Mouse (Mus musculus) CH12.LX (cell line): ENCODE measurements at regions not wholly inside any gene's neighbourhood (a gene's known extent, or its start where the extent isn't known, plus 50 kb on each side); places are given as distances from the start of the nearest gene placed in this dataset.

Source experiments
- CHD1 ChIP-seq: IDR thresholded peaks from 2 replicates; pipeline ENCODE4 v1.6.1; 2012; ENCODE audit warnings: low read depth, low read length, improper control_type of control experiment, inconsistent platforms
- CTCF ChIP-seq, 2 experiments: IDR thresholded peaks in 1 of 2; conservative IDR thresholded peaks in 1 of 2; 2 replicates each; pipeline ENCODE4 v1.5.1; 2011 to 2012; ENCODE audit warnings: low read depth in 2 of 2, low read length in 2 of 2, improper control_type of control experiment in 1 of 2, inconsistent platforms in 1 of 2, mild to moderate bottlenecking in 1 of 2, moderate library complexity in 1 of 2
- E2F4 ChIP-seq: IDR thresholded peaks from 2 replicates; pipeline ENCODE4 v1.6.1; 2011; ENCODE audit warnings: low read depth, low read length, improper control_type of control experiment; ENCODE audit not compliant: insufficient replicate concordance
- JUND ChIP-seq: conservative IDR thresholded peaks from 2 replicates; pipeline ENCODE4 v1.6.1; 2011; ENCODE audit warnings: low read depth, low read length, improper control_type of control experiment
- MAX ChIP-seq: IDR thresholded peaks from 2 replicates; pipeline ENCODE4 v1.6.1; 2011; ENCODE audit warnings: low read length, improper control_type of control experiment
- MXI1 ChIP-seq: IDR thresholded peaks from 2 replicates; pipeline ENCODE4 v1.6.1; 2011; ENCODE audit warnings: mild to moderate bottlenecking, low read depth, low read length, improper control_type of control experiment
- POLR2A ChIP-seq: IDR thresholded peaks from 2 replicates; pipeline ENCODE4 v1.6.1; 2011; ENCODE audit warnings: low read depth, mild to moderate bottlenecking, improper control_type of control experiment, low read length
- POLR2AphosphoS2 ChIP-seq: IDR thresholded peaks from 2 replicates; pipeline ENCODE4 v1.6.1; 2011; ENCODE audit warnings: low read depth, low read length, improper control_type of control experiment
- TCF12 ChIP-seq: IDR thresholded peaks from 2 replicates; pipeline ENCODE4 v1.6.1; 2014; ENCODE audit warnings: low read depth, mild to moderate bottlenecking, inconsistent platforms, low read length, improper control_type of control experiment
- USF1 ChIP-seq: IDR thresholded peaks from 2 replicates; pipeline ENCODE4 v1.6.1; 2014; ENCODE audit warnings: low read depth, mild to moderate bottlenecking, inconsistent platforms, low read length, improper control_type of control experiment
- ZC3H11A ChIP-seq: IDR thresholded peaks from 2 replicates; pipeline ENCODE4 v1.6.1; 2012; ENCODE audit warnings: low read depth, mild to moderate bottlenecking, inconsistent platforms, low read length, improper control_type of control experiment
- ZMIZ1 ChIP-seq: IDR thresholded peaks from 2 replicates; pipeline ENCODE4 v1.6.1; 2012; ENCODE audit warnings: low read depth, mild to moderate bottlenecking, inconsistent platforms, low read length, improper control_type of control experiment
- ZNF384 ChIP-seq: IDR thresholded peaks from 2 replicates; pipeline ENCODE4 v1.6.1; 2012; ENCODE audit warnings: low read depth, low read length, improper control_type of control experiment, inconsistent platforms

GRCm38 (mm10) chr15:50534490-50534889 is 3350.2 kb upstream of the Gm7489 start:
- TF ChIP-seq ZC3H11A (no peak), MXI1 (no peak), CHD1 (no peak), POLR2A (no peak), ZMIZ1 (no peak), TCF12 (no peak), CTCF (conservative IDR thresholded peaks at IDR 0.05 in 1 of 2, IDR thresholded peaks at IDR 0.05 in 1 of 2; ENCODE audit: low read depth in 2 of 2, low read length in 2 of 2) (no peak), POLR2AphosphoS2 (no peak), USF1 (no peak), ZNF384 (no peak), JUND (no peak), E2F4 (no peak), MAX (no peak)
